Mouse (Mus musculus) hindbrain, embryonic 10.5 days (tissue): ENCODE measurements around the gene Man2c1. TPM values are rescaled to one million over a fixed set of nuclear protein-coding genes. Genes with fewer than 3 reads are reported as not detected.

Source experiments
- DNase-seq: peaks from one replicate; pipeline ENCODE4 v3.0.0-alpha.2; 2017; ENCODE audit warnings: low spot score
- H3K27ac ChIP-seq: fragments of 300-500 bp; sonication (generic); 2 replicates; pipeline ENCODE4 v1.5.1; 2016; ENCODE audit warnings: mild to moderate bottlenecking, moderate library complexity
- H3K27me3 ChIP-seq: fragments of 300-500 bp; sonication (generic); 2 replicates; pipeline ENCODE4 v1.6.1; 2016; ENCODE audit warnings: mild to moderate bottlenecking; ENCODE audit not compliant: poor library complexity, insufficient read depth, severe bottlenecking
- H3K36me3 ChIP-seq: fragments of 300-500 bp; sonication (generic); 2 replicates; pipeline ENCODE4 v1.6.1; 2016; ENCODE audit warnings: mild to moderate bottlenecking, moderate library complexity
- H3K4me1 ChIP-seq: fragments of 300-500 bp; sonication (generic); replicated peaks from 2 replicates; pipeline ENCODE4 v1.6.1; 2016; ENCODE audit warnings: mild to moderate bottlenecking
- H3K4me3 ChIP-seq: fragments of 300-500 bp; sonication (generic); 2 replicates; pipeline ENCODE4 v1.5.1; 2016; ENCODE audit warnings: mild to moderate bottlenecking, moderate library complexity
- H3K9me3 ChIP-seq: fragments of 300-500 bp; sonication (generic); 2 replicates; pipeline ENCODE4 v1.6.1; 2016; ENCODE audit warnings: mild to moderate bottlenecking, moderate library complexity
- WGBS: fragments of 180-500 bp; shearing (Covaris S2); methylation state at CpG from one replicate; pipeline ENCODE4 v1.1.7; 2016; 5-methylcytosine and 5-hydroxymethylcytosine counted together
- polyA plus RNA-seq: library from polyadenylated mRNA; unstranded; fragments of >200 nt; fragmentation: Nextera tagmentation; extraction: Ambion mirVana; gene quantifications from 2 replicates; pipeline ENCODE4 v1.2.1, GENCODE M21; 2016

The Man2c1 gene
- polyA plus RNA-seq, 1 experiment from 2014 or later, result 62.5 TPM

DNA sequence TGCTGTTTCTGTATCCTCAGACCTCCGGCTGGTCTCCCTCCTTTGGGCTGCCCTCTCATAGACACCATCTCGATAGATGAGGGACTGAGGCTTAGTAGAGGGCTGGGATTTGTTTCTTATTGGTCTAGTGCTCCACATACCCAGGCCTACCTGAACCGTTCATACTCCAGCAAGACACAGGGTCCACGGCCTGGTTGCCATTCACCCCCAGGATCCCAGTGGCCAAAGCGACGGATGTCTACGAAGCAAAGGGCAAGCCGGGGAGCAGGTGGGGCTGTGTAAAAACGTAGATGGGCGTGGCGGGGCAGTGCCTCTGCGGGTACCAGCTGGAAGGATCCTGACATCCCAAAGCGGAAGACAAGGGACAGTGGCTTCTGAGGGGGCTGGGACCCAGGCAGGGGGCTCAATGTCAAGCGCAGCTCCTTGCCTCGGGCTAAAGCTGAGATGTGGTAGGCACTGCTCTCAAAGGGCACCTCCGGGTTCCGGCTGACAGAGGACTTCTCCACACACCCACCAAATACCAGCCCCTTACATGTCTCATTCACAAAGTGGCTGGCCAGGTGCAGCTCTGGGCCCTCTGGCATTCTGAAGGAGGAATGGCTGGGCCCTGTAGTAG, 16.1 kb downstream of the Man2c1 start:
- WGBS, result 89% methylated on average over 17 of the region's 17 CpGs
- H3K4me3 ChIP-seq, result no peak overlapping the region

DNA sequence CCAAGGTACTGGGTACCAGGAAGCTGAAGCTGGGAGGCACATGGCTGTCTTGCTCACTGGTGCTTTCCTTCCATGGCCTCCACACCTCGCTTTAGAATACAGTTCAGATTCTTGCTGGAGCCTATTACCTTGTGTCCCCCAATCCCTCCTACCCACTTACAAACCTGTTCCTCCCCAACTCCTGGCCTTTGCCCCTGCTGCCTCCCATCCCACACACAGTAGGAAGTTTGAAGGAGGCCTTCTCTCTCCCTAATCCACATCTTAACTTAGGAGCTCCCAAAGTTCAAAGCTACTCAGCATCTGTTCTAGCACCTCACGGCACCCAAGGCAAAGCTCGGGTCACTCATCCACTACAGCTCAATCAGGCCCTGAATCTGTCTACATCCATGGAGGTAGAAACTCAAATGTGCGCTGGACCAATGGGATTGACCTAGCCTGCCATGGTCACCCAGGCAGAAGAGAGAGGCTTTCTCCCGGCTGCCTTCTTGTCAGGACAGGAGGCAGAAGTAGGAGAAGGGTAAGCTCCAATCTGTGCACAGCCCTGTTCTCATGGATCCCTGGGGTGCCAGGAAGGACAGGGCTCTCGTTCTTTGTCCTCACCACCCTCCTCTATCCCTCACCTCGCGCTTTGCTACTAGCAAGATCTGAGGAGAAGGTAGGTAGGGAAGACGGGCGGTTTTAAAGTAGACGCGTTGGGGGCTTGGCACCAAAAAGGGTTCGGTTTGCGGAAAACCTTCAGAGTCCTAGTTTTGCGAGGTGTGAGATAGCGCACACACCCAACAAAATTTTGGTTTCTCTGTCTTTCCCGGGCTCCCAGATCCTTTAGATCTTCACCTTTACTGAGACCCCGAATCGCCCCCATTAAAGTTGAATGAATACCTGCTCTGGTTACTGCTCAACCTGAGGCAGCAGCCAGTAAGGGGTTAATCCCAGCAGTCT, 17.0 kb downstream of the Man2c1 start:
- peaks cover 25% of the 10 kb centered on the region for H3K4me1 ChIP-seq
- WGBS, result 11% methylated on average over 19 of the region's 19 CpGs
- no peak for DNase-seq

More for the DNA sequence above, 16.1 kb downstream of the Man2c1 start:
- Histone ChIP-seq H3K36me3 (peaks cover 34% of the 10 kb centered on the region), H3K9me3 (no peaks in the 10 kb centered on the region), H3K27ac (no peak overlapping the region), H3K27me3 (no peaks in the 10 kb centered on the region), H3K4me1 (peaks cover 25% of the 10 kb centered on the region)
- no peak for DNase-seq

DNA sequence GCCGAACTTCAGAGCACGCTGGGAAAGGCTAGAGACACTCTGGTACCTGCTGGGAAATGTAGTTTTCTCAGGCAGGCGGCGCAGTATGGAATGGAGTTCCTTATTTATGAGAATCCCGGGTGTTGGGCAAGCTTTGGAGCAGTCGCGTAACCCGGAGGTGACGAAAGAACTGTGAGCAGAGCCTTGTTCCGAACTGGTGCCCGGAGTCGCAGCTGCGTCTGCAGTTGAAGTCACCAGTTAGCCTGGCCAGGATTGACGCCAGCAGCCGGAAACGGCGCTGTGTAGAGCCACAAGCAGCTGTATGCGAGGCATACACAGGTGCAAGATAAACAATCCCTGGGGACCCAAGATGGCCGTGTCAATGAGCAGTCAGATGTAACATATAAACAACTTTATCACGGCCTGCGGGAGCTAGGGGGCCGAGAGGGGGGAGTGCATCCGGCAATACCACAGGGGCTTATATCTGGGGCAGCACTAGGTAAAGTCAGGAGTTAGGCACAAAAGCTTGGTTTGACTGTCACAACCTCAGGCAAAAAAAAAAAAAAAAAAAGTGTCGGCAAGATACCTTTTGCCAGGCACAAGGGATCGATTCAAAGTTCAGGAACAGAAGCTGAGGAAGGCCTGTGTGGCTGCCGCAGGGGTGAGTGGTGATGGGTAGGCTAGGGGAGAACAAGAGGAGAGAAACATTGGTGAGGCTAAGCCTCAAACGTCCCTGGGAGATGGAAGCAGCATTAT, 17.8 kb downstream of the Man2c1 start, which contains the start of gene Neil1:
Gene Neil1, minus strand, starts transcription at position 162 of the 735 bp plus-strand sequence.
- 2% methylated on average over 27 of the region's 27 CpGs for WGBS
- H3K4me1 ChIP-seq, result peaks cover 25% of the 10 kb centered on the region
- DNase-seq, result peak; percentile 88
- H3K27ac ChIP-seq, result peak within 1 kb of the TSS; percentile 89
- H3K9me3 ChIP-seq, result no peaks in the 10 kb centered on the region
- H3K36me3 ChIP-seq, result peaks cover 17% of the 10 kb centered on the region
- H3K4me3 ChIP-seq, result peak within 1 kb of the TSS; percentile 62
- no peaks in the 10 kb centered on the region for H3K27me3 ChIP-seq

More for the DNA sequence above, 17.0 kb downstream of the Man2c1 start:
- peaks cover 25% of the 10 kb centered on the region for H3K36me3 ChIP-seq
- H3K9me3 ChIP-seq, result no peaks in the 10 kb centered on the region
- peak overlapping the region; percentile 89 for H3K27ac ChIP-seq
- H3K27me3 ChIP-seq, result no peaks in the 10 kb centered on the region
- H3K4me3 ChIP-seq, result peak overlapping the region; percentile 62

DNA sequence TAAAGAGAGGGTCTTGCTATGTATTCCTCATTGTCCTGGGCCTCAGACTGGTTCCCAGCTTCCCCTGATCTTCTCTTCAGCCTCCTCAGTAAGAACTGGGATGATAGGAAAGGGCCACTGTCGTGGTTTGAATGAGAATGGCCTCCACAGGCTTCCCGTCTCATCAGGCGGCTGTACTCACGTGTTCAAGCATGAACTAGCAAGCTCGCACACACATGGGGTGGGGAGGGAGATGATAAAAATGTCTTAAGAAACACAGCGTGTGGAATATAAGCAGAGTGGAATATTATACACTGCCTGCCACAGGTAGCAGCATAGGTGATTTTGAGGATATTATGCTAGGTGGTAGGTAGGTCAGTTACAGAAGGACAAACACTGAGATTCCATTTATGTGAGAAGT, 18.5 kb downstream of the Man2c1 start:
- peaks cover 10% of the 10 kb centered on the region for H3K36me3 ChIP-seq
- DNase-seq, result no peak
- H3K4me1 ChIP-seq, result peaks cover 25% of the 10 kb centered on the region
- H3K27ac ChIP-seq, result peak overlapping the region; percentile 89
- H3K9me3 ChIP-seq, result no peaks in the 10 kb centered on the region
- H3K27me3 ChIP-seq, result no peaks in the 10 kb centered on the region
- WGBS, result 71% methylated on average over 6 of the region's 6 CpGs
- peak overlapping the region; percentile 62 for H3K4me3 ChIP-seq

DNA sequence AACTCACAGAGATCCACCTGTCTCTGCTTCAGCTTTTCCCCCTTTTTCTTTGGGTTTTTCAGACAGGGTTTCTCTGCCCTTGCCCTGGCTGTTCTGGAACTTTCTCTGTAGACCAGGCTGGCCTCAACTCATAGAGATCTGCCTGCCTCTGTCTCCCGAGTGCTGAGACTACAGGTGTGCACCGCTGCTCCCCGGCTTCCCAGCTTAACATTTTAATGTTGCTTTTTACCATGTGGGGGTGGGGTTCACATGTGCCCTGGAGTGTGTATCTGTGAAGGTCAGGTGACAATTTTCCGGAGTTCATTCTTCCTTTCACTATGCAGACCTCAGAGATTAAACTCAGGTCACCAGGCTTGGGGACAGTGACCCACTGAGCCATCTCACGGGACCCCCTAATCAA, 19.7 kb downstream of the Man2c1 start:
- Histone ChIP-seq H3K4me3 (no peak overlapping the region), H3K27ac (no peak overlapping the region), H3K36me3 (peaks cover 4% of the 10 kb centered on the region), H3K9me3 (no peaks in the 10 kb centered on the region), H3K4me1 (peaks cover 25% of the 10 kb centered on the region), H3K27me3 (no peaks in the 10 kb centered on the region)
- 83% methylated on average over 5 of the region's 5 CpGs for WGBS
- no peak for DNase-seq

DNA sequence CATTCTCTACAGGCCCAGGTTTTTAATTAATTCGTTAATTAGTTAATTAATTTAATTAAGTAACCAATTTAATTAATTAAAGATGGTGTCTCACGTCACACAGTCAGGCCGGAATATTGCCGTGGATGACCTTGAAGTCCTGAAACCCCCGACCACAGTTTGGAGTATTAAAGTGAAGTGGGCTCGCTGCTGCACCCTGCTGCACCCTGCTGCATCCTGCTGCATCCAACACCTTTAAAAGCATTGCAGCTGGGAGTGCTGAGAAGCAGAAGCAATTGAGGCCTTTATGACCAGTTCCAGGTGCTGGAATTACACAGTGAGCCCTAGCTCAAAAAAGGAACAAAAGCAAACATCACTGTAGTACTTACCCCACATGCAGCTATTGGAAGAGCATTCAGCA, 21.8 kb downstream of the Man2c1 start:
- Histone ChIP-seq H3K9me3 (no peaks in the 10 kb centered on the region), H3K27ac (no peak overlapping the region), H3K4me1 (peaks cover 27% of the 10 kb centered on the region), H3K36me3 (peaks cover 14% of the 10 kb centered on the region), H3K4me3 (no peak overlapping the region), H3K27me3 (no peaks in the 10 kb centered on the region)
- DNase-seq, result no peak
- 53% methylated on average over 6 of the region's 6 CpGs for WGBS

DNA sequence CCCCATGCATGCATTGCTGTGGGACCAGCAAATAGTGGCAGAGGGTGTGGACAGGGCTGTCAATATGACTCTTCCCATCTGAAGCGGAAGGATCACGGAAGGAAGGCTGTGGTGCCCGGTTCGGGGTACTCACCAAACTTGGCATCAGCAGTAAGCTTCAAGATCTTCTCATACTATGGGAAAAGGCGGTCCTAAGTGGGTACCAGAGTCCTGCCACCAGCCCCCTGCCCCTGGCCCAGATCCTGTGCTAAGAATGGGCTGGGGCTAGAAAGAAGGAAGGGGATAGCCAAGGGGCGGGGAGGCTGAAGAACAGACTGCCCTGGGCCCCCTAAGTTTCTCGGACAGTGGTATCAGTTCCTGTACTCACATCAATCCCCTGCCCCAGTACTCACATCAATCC, 25.9 kb downstream of the Man2c1 start:
- H3K9me3 ChIP-seq, result no peaks in the 10 kb centered on the region
- DNase-seq, result no peak
- WGBS, result 96% methylated on average over 7 of the region's 7 CpGs

DNA sequence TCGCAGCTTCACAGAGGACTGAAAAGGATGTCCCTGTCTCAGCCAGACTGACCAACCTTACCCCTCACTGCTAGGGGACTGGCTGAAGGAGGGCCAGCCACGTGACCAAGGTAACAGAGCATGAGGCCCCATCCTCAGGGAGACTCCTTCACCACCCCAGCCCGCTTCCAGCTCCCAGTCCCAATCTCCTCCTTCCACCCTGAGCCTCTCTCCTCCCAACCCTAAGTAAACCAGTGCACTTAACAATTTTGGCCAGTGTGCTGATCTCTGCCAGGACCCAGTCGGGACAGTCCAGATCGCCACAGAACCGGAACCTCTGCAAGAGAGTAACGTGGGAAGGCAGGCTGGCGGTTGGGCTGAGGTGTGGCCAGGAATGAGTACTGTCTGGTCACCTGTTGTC, 26.3 kb downstream of the Man2c1 start:
- Histone ChIP-seq H3K27me3 (0 out of 2 replicates have a peak, but pooled peaks cover 5% of the 10 kb centered on the region), H3K36me3 (peaks cover 14% of the 10 kb centered on the region), H3K4me1 (peaks cover 20% of the 10 kb centered on the region), H3K4me3 (peak overlapping the region; percentile 87; the same call in 1 of the 2 replicates), H3K27ac (no peak overlapping the region), H3K9me3 (no peaks in the 10 kb centered on the region)
- WGBS, result 90% methylated on average over 8 of the region's 8 CpGs
- no peak for DNase-seq

More for the DNA sequence above, 25.9 kb downstream of the Man2c1 start:
- Histone ChIP-seq H3K27me3 (0 out of 2 replicates have a peak, but pooled peaks cover 5% of the 10 kb centered on the region), H3K4me3 (no peak overlapping the region), H3K27ac (no peak overlapping the region), H3K4me1 (peaks cover 20% of the 10 kb centered on the region), H3K36me3 (peaks cover 14% of the 10 kb centered on the region)

DNA sequence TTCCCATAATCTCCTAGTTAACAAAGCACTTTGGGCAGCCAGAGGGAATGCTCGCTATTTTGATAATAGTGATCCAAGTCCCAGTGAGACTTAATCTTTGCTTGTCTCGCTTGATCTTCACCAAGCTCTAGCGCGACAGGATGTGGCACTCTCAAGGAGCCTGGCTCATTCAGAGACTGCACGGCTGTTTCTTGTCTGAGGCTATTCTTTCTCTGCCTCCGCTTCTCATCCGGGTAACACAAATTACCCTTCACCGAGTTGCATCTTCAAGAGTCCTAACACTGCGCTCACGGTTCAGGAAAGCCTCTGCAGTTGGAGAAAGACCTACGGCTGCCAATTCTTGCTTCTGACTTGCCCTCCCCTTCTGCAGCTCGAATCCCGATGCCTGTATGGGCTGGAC, 27.0 kb downstream of the Man2c1 start:
- H3K4me1 ChIP-seq, result peaks cover 20% of the 10 kb centered on the region
- H3K9me3 ChIP-seq, result no peaks in the 10 kb centered on the region
- peak overlapping the region; percentile 83 for H3K27ac ChIP-seq
- DNase-seq, result no peak
- 0 out of 2 replicates have a peak, but pooled peaks cover 5% of the 10 kb centered on the region for H3K27me3 ChIP-seq
- WGBS, result 38% methylated on average over 13 of the region's 13 CpGs
- H3K36me3 ChIP-seq, result peaks cover 14% of the 10 kb centered on the region
- H3K4me3 ChIP-seq, result peak overlapping the region; percentile 87

DNA sequence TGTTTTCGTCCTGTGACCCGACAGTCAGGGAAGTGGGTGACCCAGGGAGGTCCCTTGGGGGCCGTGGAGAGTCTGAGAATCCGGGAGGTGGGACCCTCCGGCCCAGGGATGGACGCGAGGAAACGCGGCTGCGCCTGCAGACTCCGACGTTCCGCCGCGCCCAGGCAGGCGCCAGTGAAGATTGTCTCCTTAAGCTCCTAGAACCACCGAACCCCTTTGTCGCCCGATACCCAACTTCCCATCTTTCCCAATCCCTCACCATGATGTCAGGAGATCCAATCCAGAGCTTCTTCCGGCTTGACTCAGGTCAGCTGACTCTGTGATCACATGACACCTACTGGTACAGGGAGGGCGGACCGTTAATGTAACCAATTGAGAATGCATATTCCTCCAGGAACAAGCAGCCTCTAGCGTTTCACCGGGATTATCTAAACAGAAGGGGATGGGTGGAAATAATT, 27.6 kb downstream of the Man2c1 start, which contains the start of gene Commd4:
Gene Commd4, minus strand, starts transcription at position 319 of the 458 bp plus-strand sequence.
- H3K36me3 ChIP-seq, result peaks cover 14% of the 10 kb centered on the region
- H3K4me1 ChIP-seq, result peaks cover 20% of the 10 kb centered on the region
- peak within 1 kb of the TSS; percentile 83 for H3K27ac ChIP-seq
- H3K27me3 ChIP-seq, result 0 out of 2 replicates have a peak, but pooled peaks cover 5% of the 10 kb centered on the region
- no peaks in the 10 kb centered on the region for H3K9me3 ChIP-seq
- 1% methylated on average over 24 of the region's 24 CpGs for WGBS
- DNase-seq, result peak; percentile 92
- peak within 1 kb of the TSS; percentile 87 for H3K4me3 ChIP-seq

DNA sequence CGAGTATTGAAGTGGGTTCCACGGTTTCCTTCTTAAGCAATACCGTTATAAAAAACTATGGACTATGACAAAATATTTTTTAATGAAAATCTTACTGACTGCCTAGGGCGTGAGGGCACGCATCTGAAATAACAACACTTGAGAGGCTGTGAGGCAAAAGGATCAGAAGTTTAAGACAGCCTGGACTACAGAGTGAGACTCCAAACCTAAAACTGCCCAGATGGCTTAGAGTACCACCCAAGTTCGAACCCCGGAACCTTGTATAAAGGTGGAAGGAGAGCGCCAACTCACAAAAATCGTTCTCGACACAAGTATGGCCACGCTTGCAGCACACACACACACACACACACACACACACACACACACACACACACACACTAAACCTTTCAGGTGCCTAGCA, 28.0 kb downstream of the Man2c1 start:
- peaks cover 14% of the 10 kb centered on the region for H3K36me3 ChIP-seq
- peak overlapping the region; percentile 83 for H3K27ac ChIP-seq
- peaks cover 20% of the 10 kb centered on the region for H3K4me1 ChIP-seq
- no peaks in the 10 kb centered on the region for H3K9me3 ChIP-seq
- no peak for DNase-seq
- WGBS, result 40% methylated on average over 11 of the region's 11 CpGs
- 0 out of 2 replicates have a peak, but pooled peaks cover 5% of the 10 kb centered on the region for H3K27me3 ChIP-seq
- H3K4me3 ChIP-seq, result peak overlapping the region; percentile 87

DNA sequence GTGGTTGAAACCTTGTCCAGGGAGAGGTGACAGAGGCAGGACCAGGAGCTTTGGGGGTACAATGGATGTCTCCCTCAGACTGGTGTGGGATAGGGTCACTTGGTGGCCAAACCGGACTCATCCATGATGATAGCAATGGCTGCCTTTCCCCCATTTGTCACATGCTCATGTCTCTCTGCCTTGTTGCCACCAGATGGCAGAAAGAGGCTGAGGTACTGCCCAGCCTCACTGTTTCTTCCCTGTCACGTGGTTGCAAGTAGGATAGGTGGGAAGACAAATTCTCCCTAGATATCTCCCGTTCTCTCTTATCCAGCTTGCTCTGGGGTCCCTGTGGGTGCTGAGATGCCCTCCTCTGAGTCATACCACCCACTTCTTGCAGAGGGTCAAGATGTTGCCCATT, 32.0 kb downstream of the Man2c1 start:
- no peaks in the 10 kb centered on the region for H3K9me3 ChIP-seq
- H3K4me1 ChIP-seq, result peaks cover 4% of the 10 kb centered on the region
- 27% methylated on average over 3 of the region's 3 CpGs for WGBS
- no peak for DNase-seq
- no peaks in the 10 kb centered on the region for H3K36me3 ChIP-seq
- H3K27me3 ChIP-seq, result peaks cover 5% of the 10 kb centered on the region; the same call in 1 of the 2 replicates
- H3K27ac ChIP-seq, result no peak overlapping the region
- H3K4me3 ChIP-seq, result no peak overlapping the region
